Mouse (Mus musculus): ENCODE measurements around the gene Dse.

DNA sequence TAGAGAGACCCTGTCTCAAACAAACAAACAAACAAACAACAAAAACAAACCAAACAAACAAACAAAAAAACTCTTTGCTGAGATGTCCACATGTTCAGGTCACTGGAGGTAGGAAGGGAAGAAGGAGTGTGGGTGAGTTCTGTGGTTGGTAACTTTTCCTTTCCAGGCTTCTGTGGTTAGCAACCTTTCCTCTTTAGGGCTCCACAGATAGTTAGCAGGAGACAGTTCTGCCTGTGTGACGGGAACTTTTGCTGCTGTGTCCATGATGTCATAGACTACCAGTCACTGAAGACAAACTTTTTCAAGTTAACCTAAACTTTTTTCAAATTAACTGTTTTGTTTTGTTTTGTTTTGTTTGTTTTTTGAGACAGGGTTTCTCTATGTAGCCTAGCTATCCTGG, 8.2 kb upstream of the Dse start:
- TF ChIP-seq CTCF (IDR thresholded peaks at IDR 0.05; ENCODE audit: low read depth, low read length) (no peak), POLR2A (IDR thresholded peaks at IDR 0.05; ENCODE audit: extremely low read depth, insufficient read depth, low read length) (no peak)

Measured in liver, adult 2 months (tissue).